Mouse (Mus musculus) naive thymus-derived CD4-positive, alpha-beta T cell, adult 2 months (primary cell): ENCODE results near the gene Evi2.

Experiments
- DNase-seq: peaks from one replicate; pipeline ENCODE4 v3.0.0-alpha.2; 2011; ENCODE audit warnings: low read depth

Evi2 gene

GRCm38 (mm10) chr11:79530333-79530761 lies at the start of gene Evi2, which contains the start of gene Evi2a:
Gene Evi2, minus strand, starts transcription at chr11:79530589.
Gene Evi2a, minus strand, starts transcription at chr11:79530609.
- peak; percentile 85 for DNase-seq

- DNase-seq: peak; percentile 91
Observed at GRCm38 (mm10) chr11:79577741-79578140, 47.4 kb upstream of the Evi2 start.

- DNase-seq: no peak
Observed at GRCm38 (mm10) chr11:79575383-79576073, 45.1 kb upstream of the Evi2 start.

DNA sequence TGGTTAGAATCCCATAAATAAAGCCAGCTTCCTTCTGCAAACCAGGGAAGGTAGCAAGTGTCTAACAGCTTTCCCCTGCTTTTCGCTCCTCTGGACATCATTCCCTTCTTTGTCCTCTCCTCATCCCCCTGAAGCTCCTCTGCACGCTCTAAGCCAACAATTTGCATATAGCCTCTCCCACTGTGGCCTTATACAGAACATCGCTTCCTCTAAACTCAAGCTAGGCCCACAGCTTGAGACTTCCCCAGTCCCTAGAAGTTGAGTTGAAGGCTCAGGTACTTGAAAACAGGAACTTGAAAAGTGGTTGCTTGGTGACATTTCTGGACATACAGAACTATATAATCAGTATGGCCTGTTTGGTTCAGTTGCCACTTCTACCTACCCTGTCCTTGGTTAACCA lies 43.4 kb upstream of the Evi2 start:
- DNase-seq: no peak

- DNase-seq: no peak
Observed at GRCm38 (mm10) chr11:79570319-79570718, 39.9 kb upstream of the Evi2 start.

GRCm38 (mm10) chr11:79568197-79568911 lies 38.0 kb upstream of the Evi2 start:
- no peak for DNase-seq

DNA sequence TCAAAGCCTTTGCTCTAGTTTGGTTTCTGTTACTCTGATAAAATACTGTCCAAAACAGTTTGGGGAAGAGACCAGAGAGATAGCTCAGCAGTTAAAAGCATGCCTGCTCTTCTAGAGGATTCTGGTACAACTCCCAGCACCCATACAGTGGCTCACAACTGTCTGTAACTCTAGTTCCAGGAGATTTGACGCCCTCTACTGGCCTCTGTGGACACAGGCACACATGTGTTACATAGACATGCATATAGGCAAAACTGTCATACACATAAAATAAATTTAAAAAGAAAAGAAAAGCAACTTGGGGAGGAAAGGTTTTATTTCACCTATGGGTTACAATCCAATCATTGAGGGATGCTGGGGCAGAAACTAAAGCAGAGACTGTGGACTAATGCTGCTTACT lies 36.6 kb upstream of the Evi2 start:
- DNase-seq: no peak

DNA sequence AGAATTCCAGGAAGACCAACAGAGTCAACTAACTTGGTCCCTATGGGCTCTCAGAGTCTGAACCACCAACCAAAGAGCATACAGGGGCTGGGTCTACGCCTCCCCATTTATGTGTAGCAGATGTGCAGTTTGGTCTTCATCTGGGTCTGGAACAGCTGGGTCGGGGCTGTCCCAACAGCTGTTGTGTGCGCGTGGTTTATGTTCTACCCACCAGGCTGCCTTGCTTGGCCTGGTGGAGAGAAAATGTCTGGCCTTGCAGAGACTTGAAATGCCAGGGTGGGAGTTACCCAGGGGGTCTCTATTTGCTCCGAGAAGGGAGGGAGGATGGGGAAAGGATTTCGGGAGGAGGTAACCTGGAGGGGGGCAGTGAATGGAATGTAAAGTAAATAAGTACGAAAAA lies 33.1 kb upstream of the Evi2 start:
- DNase-seq: no peak

GRCm38 (mm10) chr11:79560536-79560935 lies 30.1 kb upstream of the Evi2 start:
- DNase-seq: no peak

- peak; percentile 53 for DNase-seq
Observed at GRCm38 (mm10) chr11:79552622-79553021, 22.2 kb upstream of the Evi2 start.

GRCm38 (mm10) chr11:79536293-79536692 lies 5.9 kb upstream of the Evi2 start:
- DNase-seq: no peak

DNA sequence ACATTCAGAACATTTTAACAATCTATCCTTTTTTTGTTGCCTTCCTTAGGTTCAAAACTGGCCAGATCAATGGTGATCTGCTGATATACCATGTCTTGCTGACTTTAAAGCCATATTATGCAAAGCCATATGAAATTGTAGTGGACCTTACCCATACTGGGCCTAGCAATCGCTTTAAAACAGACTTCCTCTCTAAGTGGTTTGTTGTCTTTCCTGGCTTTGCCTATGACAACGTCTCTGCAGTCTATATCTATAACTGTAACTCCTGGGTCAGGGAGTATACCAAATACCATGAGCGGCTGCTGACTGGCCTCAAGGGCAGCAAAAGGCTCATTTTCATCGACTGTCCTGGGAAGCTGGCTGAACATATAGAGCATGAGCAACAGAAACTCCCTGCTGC lies 5.2 kb upstream of the Evi2 start:
- no peak for DNase-seq

DNA sequence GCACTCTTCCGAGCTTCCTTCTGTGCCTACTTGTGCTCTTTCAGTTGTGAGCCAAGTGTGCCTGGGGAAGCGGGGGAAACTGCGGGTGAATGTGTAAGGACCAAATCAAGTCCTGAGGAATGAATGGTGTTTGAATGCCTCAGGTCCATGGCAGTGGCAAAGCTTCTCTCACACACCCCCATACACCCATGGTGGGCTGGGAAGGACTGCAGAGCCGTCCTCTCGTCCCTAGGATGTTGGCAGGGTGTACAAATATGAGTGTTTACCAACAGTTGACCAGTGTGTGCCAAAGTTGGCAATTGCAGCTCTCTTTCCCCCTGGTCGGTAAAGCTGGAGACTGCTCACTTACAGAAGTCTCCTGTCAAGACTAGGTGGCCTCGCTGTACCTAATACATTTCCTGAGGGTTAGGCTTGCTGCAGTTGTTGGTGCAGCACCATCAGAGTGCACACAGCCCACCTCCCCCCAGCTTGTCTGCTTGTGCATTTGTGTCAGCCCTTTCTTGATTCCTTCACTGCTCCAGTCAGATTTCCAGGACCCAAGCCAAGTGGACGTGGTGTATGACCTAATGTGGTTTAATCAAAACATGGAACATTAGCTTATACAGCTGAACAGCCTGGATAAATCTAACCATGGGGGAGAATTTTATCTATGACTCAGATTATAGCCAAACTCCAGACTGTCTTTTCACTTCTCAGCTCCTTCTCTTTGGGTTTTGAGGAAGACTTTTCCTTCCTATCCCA lies 3.7 kb upstream of the Evi2 start:
- no peak for DNase-seq

DNA sequence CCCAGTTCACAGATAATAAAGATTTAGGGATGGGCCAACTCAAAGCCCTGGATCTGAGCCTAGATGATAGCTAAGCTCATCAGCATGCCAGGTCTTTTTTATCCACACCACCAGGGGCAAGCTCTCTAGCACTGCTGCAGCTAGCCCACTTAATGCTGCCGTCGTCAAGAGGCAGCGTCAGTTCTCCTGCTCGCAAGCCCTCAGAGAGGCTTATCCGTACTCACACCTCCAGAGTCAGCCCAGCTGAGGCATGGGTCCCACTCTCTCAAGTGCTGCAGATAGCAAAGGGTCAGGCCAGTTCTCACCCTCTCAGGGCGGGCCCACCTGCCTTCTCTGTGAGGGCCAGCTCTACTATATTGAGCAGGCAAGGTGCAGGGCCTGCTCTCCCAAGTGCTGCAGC lies 2.9 kb upstream of the Evi2 start:
- DNase-seq: no peak

GRCm38 (mm10) chr11:79531485-79531884 lies 1.1 kb upstream of the Evi2 start:
- no peak for DNase-seq

DNA sequence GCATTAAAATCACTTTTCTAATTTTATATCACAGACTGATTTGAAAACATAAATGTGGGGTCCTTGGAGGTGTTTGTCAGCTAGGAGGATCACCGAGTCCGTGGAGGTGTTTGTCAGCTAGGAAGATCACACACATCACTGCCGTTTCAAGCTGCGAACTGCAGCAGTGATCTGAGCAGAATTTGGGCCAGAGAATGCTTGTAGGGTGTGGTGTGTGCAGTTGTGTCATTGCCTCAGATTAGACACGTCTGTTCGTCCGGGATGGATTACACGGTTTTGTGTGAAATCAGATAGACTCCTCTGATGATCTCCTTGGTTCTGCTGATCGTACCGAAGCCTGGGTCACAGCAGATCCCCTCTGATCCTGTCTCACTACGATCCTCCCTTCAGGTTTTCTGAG lies 385 bp upstream of the Evi2 start:
- DNase-seq: peak; percentile 67

GRCm38 (mm10) chr11:79529736-79530135 lies 653 bp downstream of the Evi2 start:
- DNase-seq: peak; percentile 51

GRCm38 (mm10) chr11:79529226-79529625 lies 1.2 kb downstream of the Evi2 start:
- DNase-seq: no peak

DNA sequence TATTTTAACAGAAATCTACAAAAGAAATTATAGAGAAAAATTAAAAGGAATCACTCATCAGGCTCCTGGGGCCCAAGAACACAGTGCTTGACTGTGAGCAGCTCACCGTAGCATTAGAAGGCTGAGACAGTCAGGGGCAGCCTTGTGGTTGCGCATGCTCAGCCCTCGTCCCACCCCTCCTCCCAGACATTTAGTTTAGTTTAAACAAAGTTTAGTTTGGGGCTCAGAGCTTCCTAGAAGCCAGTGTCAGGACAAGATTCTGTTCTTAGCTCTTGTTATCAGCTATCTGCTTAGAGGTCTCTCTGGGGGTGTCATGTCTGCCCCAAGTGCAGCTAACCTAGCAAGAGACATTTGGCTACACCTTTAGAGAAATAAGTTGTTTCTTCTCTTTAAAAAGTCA lies 1.8 kb downstream of the Evi2 start:
- DNase-seq: peak; percentile 44

GRCm38 (mm10) chr11:79527739-79528384 lies 2.5 kb downstream of the Evi2 start:
- DNase-seq: peak; percentile 66

- DNase-seq: peak; percentile 57
Observed at GRCm38 (mm10) chr11:79527015-79527738, 3.2 kb downstream of the Evi2 start.

GRCm38 (mm10) chr11:79526549-79526948 lies 3.8 kb downstream of the Evi2 start:
- DNase-seq: peak; percentile 11
